Mouse (Mus musculus): ENCODE measurements around the gene Htr2c.

DNA sequence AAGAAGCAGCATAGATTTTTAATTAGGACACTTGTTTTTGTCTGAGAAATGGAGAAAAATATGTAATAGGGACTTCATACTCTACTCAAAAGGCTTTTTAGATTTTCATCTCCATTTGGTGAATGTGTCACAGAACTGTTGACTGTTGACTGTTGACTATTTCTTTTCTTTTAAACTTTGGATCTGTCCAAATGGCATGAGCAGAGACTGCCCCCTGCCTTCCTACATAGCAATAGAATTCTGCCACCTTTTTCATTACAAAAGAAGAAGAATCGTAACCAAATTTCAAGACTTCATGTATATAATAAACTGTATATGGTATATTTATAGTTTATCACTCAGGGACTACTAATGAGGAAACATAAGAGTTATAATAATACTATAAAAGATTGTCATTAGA, 3.7 kb upstream of the Htr2c start:
- TF ChIP-seq POLR2A (IDR thresholded peaks at IDR 0.05; ENCODE audit: low read depth, low read length), result no peak
- TF ChIP-seq CTCF (IDR thresholded peaks at IDR 0.05; ENCODE audit: extremely low read depth, insufficient read depth, insufficient read length, insufficient replicate concordance), result no peak
